Mouse (Mus musculus) heart, embryonic 16.5 days (tissue): Measurements from ENCODE around the gene 5330417C22Rik. TPM values are rescaled to one million over a fixed set of nuclear protein-coding genes. Genes with fewer than 3 reads are reported as not detected.

Experiments
- ATAC-seq: fragments of 200-750 bp; cut with Nextera tagmentation; replicated peaks from 2 replicates; pipeline ENCODE4 v1.8.0; 2017; ENCODE audit warnings: moderate number of reproducible peaks; ENCODE audit not compliant: insufficient read depth, low FRiP score; ENCODE audit errors: extremely low read depth
- H3K27ac ChIP-seq: fragments of 300-500 bp; sonication (generic); 2 replicates; pipeline ENCODE4 v1.5.1; 2014; ENCODE audit warnings: mild to moderate bottlenecking, low read length, control low read depth, moderate library complexity
- H3K27me3 ChIP-seq: fragments of 300-500 bp; sonication (generic); 2 replicates; pipeline ENCODE4 v1.6.1; 2014; ENCODE audit warnings: low read length, mixed read lengths; ENCODE audit not compliant: control insufficient read depth, insufficient read depth
- H3K36me3 ChIP-seq: fragments of 300-500 bp; sonication (generic); 2 replicates; pipeline ENCODE4 v1.6.1; 2014; ENCODE audit not compliant: control insufficient read depth, insufficient read depth
- H3K4me1 ChIP-seq: fragments of 300-500 bp; sonication (generic); 2 replicates; pipeline ENCODE4 v1.6.1; 2014; ENCODE audit warnings: low read length, mixed read lengths; ENCODE audit not compliant: control insufficient read depth, insufficient read depth
- H3K4me2 ChIP-seq: fragments of 300-500 bp; sonication (generic); 2 replicates; pipeline ENCODE4 v1.6.1; 2014; ENCODE audit warnings: low read depth, mild to moderate bottlenecking, control low read depth, low read length
- H3K4me3 ChIP-seq: fragments of 300-500 bp; sonication (generic); 2 replicates; pipeline ENCODE4 v1.5.1; 2014; ENCODE audit warnings: mild to moderate bottlenecking, control low read depth, low read length
- H3K9ac ChIP-seq: fragments of 300-500 bp; sonication (generic); 2 replicates; pipeline ENCODE4 v1.6.1; 2014; ENCODE audit warnings: low read length, control low read depth
- H3K9me3 ChIP-seq: fragments of 300-500 bp; sonication (generic); replicated peaks from 2 replicates; pipeline ENCODE4 v1.6.1; 2016; ENCODE audit warnings: low read length; ENCODE audit not compliant: control insufficient read depth
- WGBS: fragments of 180-500 bp; shearing (Covaris S2); extraction: QIAGEN DNeasy Blood & Tissue Kit; methylation state at CpG from one replicate; pipeline ENCODE4 v1.1.7; 2014; 5-methylcytosine and 5-hydroxymethylcytosine counted together
- microRNA-seq: library from miRNA; unstranded; fragments of <30 nt; microRNA quantifications from one replicate; pipeline ENCODE4, GENCODE M21; 2017
- polyA plus RNA-seq: library from polyadenylated mRNA; unstranded; fragments of >200 nt; fragmentation: Nextera tagmentation; extraction: Ambion mirVana; gene quantifications from 2 replicates; pipeline ENCODE4 v1.2.1, GENCODE M21; 2015

5330417C22Rik gene
- polyA plus RNA-seq, 1 experiment from 2014 or later, result 1.9 TPM

- no peaks in the 10 kb centered on the region for H3K27me3 ChIP-seq
- no peaks in the 10 kb centered on the region for H3K36me3 ChIP-seq
- ATAC-seq, result no peak
- no peak overlapping the region for H3K27ac ChIP-seq
- WGBS, result 88% methylated on average over 24 of the region's 24 CpGs
- 0 out of 2 replicates have a peak, but pooled peaks cover 2% of the 10 kb centered on the region for H3K4me1 ChIP-seq
- no peak overlapping the region for H3K4me3 ChIP-seq
- H3K9me3 ChIP-seq, result no peaks in the 10 kb centered on the region
- H3K4me2 ChIP-seq, result no peak overlapping the region
- no peak overlapping the region for H3K9ac ChIP-seq
Measured at GRCm38 (mm10) chr3:108406306-108406885, 129.9 kb downstream of the 5330417C22Rik start.

Small RNA genes within 50 kb of the gene (microRNA-seq; reads per million reads assigned to microRNA genes)
- not detected for gene Gm22860

Other genes with a start within 250 kb of the 5330417C22Rik start
- 47.6 and 84.1 TPM in 2 replicates for gene Mybphl, start 171.6 kb downstream of the 5330417C22Rik start, polyA plus RNA-seq
- gene Psrc1, start 152.7 kb downstream of the 5330417C22Rik start, polyA plus RNA-seq, result 21.9 and 23.0 TPM in 2 replicates
- gene Celsr2, start 121.0 kb downstream of the 5330417C22Rik start, polyA plus RNA-seq, result 2.7 and 3.9 TPM in 2 replicates
- gene Sars, start 91.3 kb downstream of the 5330417C22Rik start, polyA plus RNA-seq, result 82.7 and 87.2 TPM in 2 replicates
- 0.41 and 0.46 TPM in 2 replicates for gene 1700013F07Rik, start 2.4 kb downstream of the 5330417C22Rik start, polyA plus RNA-seq
- 30.8 and 33.3 TPM in 2 replicates for gene Tmem167b, start 25.9 kb upstream of the 5330417C22Rik start, polyA plus RNA-seq
- gene Taf13, start 35.2 kb upstream of the 5330417C22Rik start, polyA plus RNA-seq, result 26.6 and 29.9 TPM in 2 replicates
- gene Wdr47, start 54.7 kb upstream of the 5330417C22Rik start, polyA plus RNA-seq, result 6.7 and 7.1 TPM in 2 replicates
- gene Clcc1, start 117.4 kb upstream of the 5330417C22Rik start, polyA plus RNA-seq, result 52.2 and 63.3 TPM in 2 replicates
- 28.9 and 31.5 TPM in 2 replicates for gene Gpsm2, start 185.8 kb upstream of the 5330417C22Rik start, polyA plus RNA-seq
- gene Aknad1, start 203.1 kb upstream of the 5330417C22Rik start, polyA plus RNA-seq, result 0.10 TPM in 1 of 2 replicates, not detected in the other